16 mouse cellular contexts compared by ENCODE assay signal in the genomic region with DNA sequence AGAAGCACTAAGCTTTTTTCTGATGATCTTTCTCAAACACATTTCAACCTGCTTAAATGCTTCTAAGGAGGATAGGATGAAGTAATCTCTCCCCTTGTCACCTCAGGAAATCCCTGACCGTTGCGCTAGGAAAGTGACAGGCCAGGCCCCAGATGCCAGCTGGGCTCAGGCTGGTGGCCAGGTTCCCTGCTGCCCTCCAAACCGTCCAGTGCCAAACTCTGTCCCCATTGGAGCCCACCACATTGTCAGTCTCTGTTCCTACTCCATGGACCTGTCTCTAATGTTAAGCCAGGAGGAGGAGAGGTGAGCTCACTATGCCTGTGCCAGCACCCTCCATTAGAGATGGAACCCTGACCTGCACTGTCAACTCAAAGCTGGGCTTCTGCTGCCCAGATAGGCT.
DNase-seq lines count a peak whose midpoint lies in the region; ATAC-seq lines count a peak whose summit lies in the region.
"Had no signal": no experiment of that assay in that cellular context is flagged by ENCODE, and none has a peak within 500 bp of the region (broad histone marks: within the 10 kb centered on the region; RNA-seq: fewer than 3 reads in every experiment).

No protein-coding gene starts in this region.

- H3K27ac ChIP-seq in hindbrain, embryonic 15.5 days (replicated peaks), result no peak overlapping the region; the same call in 1 of the 2 replicates
- no peak overlapping the region for H3K27ac ChIP-seq in hindbrain, embryonic 11.5 days (ENCODE audit: low read depth, low read length)
- no peak overlapping the region for H3K27ac ChIP-seq in forebrain, embryonic 16.5 days (ENCODE audit: low read length)
- H3K27ac ChIP-seq: heart, embryonic 10.5 days; intestine, embryonic 15.5 days; kidney, postnatal 0 days; layer of hippocampus, adult 2 months; left cerebral cortex, adult 2 months; limb, embryonic 13.5 days; liver, embryonic 15.5 days had no signal

- DNase-seq in hindbrain, embryonic 11.5 days (ENCODE audit: low spot score), result no peak
- DNase-seq in cerebellum, adult 11 months, result peak; percentile 43
- DNase-seq in cerebellum, adult 8-10 months, result peak; percentile 43
- no peak for DNase-seq in kidney, postnatal 4 days
- DNase-seq in thymus, postnatal 0 days (ENCODE audit: low spot score), result no peak
- DNase-seq in Muller cell, postnatal 12 days (ENCODE audit: inconsistent ontology term), result no peak

- H3K4me3 ChIP-seq in hindbrain, embryonic 15.5 days, result no peak overlapping the region
- no peak overlapping the region for H3K4me3 ChIP-seq in hindbrain, embryonic 11.5 days (ENCODE audit: low read depth, low read length)
- no peak overlapping the region for H3K4me3 ChIP-seq in forebrain, embryonic 16.5 days (replicated peaks; ENCODE audit: low read length)
- H3K4me3 ChIP-seq: heart, embryonic 10.5 days; intestine, embryonic 15.5 days; layer of hippocampus, adult 2 months; left cerebral cortex, adult 2 months; limb, embryonic 13.5 days; liver, embryonic 15.5 days; megakaryocyte, embryonic 14.5 days had no signal

- peaks cover 31% of the 10 kb centered on the region for H3K36me3 ChIP-seq in hindbrain, embryonic 15.5 days
- no peaks in the 10 kb centered on the region for H3K36me3 ChIP-seq in hindbrain, embryonic 11.5 days (ENCODE audit: control insufficient read depth, insufficient read depth, low read length)
- peaks cover 21% of the 10 kb centered on the region; the same call in 1 of the 2 replicates for H3K36me3 ChIP-seq in forebrain, embryonic 16.5 days (ENCODE audit: control insufficient read depth, insufficient read depth)
- H3K36me3 ChIP-seq: liver, embryonic 15.5 days had no signal

- H3K9ac ChIP-seq in hindbrain, embryonic 15.5 days, result no peak overlapping the region
- no peak overlapping the region for H3K9ac ChIP-seq in hindbrain, embryonic 11.5 days (ENCODE audit: low read depth, low read length)
- no peak overlapping the region for H3K9ac ChIP-seq in forebrain, embryonic 16.5 days (replicated peaks; ENCODE audit: low read depth, low read length)
- H3K9ac ChIP-seq: intestine, embryonic 15.5 days; limb, embryonic 13.5 days; liver, embryonic 15.5 days had no signal

- 68% methylated on average over 3 of the region's 3 CpGs for WGBS in hindbrain, embryonic 15.5 days
- 84% methylated on average over 3 of the region's 3 CpGs for WGBS in hindbrain, embryonic 11.5 days
- WGBS in forebrain, embryonic 16.5 days, result 61% methylated on average over 3 of the region's 3 CpGs

- no peaks in the 10 kb centered on the region for H3K27me3 ChIP-seq in hindbrain, embryonic 15.5 days
- H3K27me3 ChIP-seq in hindbrain, embryonic 11.5 days (ENCODE audit: control insufficient read depth, insufficient read depth, low read length), result no peaks in the 10 kb centered on the region
- H3K27me3 ChIP-seq in forebrain, embryonic 16.5 days (replicated peaks; ENCODE audit: control insufficient read depth, insufficient read depth, low read length), result no peaks in the 10 kb centered on the region
- H3K27me3 ChIP-seq: intestine, embryonic 15.5 days; limb, embryonic 13.5 days; liver, embryonic 15.5 days; megakaryocyte, embryonic 14.5 days had no signal

- no peak overlapping the region for H3K4me2 ChIP-seq in hindbrain, embryonic 15.5 days
- H3K4me2 ChIP-seq in hindbrain, embryonic 11.5 days (replicated peaks; ENCODE audit: low read depth, low read length), result no peak overlapping the region
- no peak overlapping the region for H3K4me2 ChIP-seq in forebrain, embryonic 16.5 days (ENCODE audit: low read length)
- H3K4me2 ChIP-seq: intestine, embryonic 15.5 days; limb, embryonic 13.5 days; liver, embryonic 15.5 days had no signal

- H3K4me1 ChIP-seq in hindbrain, embryonic 15.5 days (replicated peaks), result peaks cover 5% of the 10 kb centered on the region
- no peaks in the 10 kb centered on the region for H3K4me1 ChIP-seq in hindbrain, embryonic 11.5 days (replicated peaks; ENCODE audit: control insufficient read depth, insufficient read depth, low read length)
- H3K4me1 ChIP-seq in forebrain, embryonic 16.5 days (replicated peaks; ENCODE audit: control insufficient read depth, insufficient read depth, low read length), result peaks cover 18% of the 10 kb centered on the region
- H3K4me1 ChIP-seq: intestine, embryonic 15.5 days; liver, embryonic 15.5 days; megakaryocyte, embryonic 14.5 days had no signal

- no peaks in the 10 kb centered on the region for H3K9me3 ChIP-seq in hindbrain, embryonic 15.5 days
- no peaks in the 10 kb centered on the region for H3K9me3 ChIP-seq in hindbrain, embryonic 11.5 days (ENCODE audit: control insufficient read depth, low read length)
- H3K9me3 ChIP-seq in forebrain, embryonic 16.5 days (ENCODE audit: control insufficient read depth, low read length), result peaks cover 2% of the 10 kb centered on the region; the same call in 1 of the 2 replicates
- H3K9me3 ChIP-seq: heart, embryonic 10.5 days; intestine, embryonic 15.5 days; liver, embryonic 15.5 days had no signal

- peak; percentile 36 for ATAC-seq in hindbrain, embryonic 15.5 days (ENCODE audit: low FRiP score, low read depth)
- ATAC-seq in hindbrain, embryonic 11.5 days (ENCODE audit: low FRiP score), result no peak
- peak; percentile 47 for ATAC-seq in forebrain, embryonic 16.5 days

Comparison
In these comparisons a context has a peak if more than half of its experiments do, and no peak if none do; other contexts are left out.
1. DNase-seq: peak in cerebellum, adult 11 months (single experiment) and cerebellum, adult 8-10 months (single experiment); none in hindbrain, embryonic 11.5 days (single experiment), kidney, postnatal 4 days (0 of 2), thymus, postnatal 0 days (single experiment) and Muller cell, postnatal 12 days (single experiment).